Mouse (Mus musculus): ENCODE results near the gene Comt.

DNA sequence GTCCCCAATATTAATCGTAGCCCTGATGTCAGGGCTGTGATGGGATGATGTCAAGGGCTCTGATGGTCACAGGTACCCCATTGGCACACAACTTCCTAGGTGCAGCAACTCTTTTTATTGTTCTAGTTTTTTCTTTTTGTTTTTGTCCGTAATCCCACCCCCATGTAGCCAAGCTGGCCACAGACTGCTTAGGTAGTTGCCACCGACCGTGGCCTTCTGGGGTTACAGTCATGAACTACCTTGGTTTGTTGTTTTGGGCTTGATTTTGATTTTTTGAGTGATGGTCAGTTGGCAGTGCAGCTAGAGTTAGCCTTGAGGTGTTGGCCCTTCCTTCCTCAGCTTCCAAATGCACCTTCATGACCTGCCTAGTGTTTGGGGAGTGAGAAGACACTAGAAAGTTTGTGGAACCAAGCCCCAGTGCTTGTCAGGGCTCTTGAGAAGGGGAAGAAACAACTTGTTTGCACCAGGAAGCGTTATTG is at the start of gene Comt:
- no peak for TF ChIP-seq CTCF (IDR thresholded peaks at IDR 0.05; ENCODE audit: low read depth)
- no peak for TF ChIP-seq EP300 (IDR thresholded peaks at IDR 0.05; ENCODE audit: low read depth)

Data from liver, embryonic 14.5 days (tissue).